Mouse (Mus musculus) 3T3-L1 (cell line): ENCODE measurements around the gene Usp46.
A peak's percentile ranks its signal among the peaks of the same experiment; 100 is the strongest.
"Not testable (repeated sequence)": the region's sequence is repeated elsewhere in the genome, so short reads cannot be mapped to it uniquely, and the experiment has no call there.

ENCODE experiments used
- DNase-seq: peaks from one replicate; pipeline ENCODE4 v3.0.0-alpha.2; 2015; ENCODE audit warnings: low read depth, low spot score

Usp46 gene

GRCm38 (mm10) chr5:74028221-74028620 lies 40.0 kb downstream of the Usp46 start:
- no peak for DNase-seq

- DNase-seq, result no peak
Observed at GRCm38 (mm10) chr5:74020506-74020905, 47.7 kb downstream of the Usp46 start.

GRCm38 (mm10) chr5:74018870-74019565 lies 49.2 kb downstream of the Usp46 start:
- DNase-seq, result no peak

- DNase-seq, result no peak
Observed at GRCm38 (mm10) chr5:74017488-74017887, 50.7 kb downstream of the Usp46 start.

- no peak for DNase-seq
Observed at GRCm38 (mm10) chr5:74011629-74012028, 56.6 kb downstream of the Usp46 start.

GRCm38 (mm10) chr5:74007492-74008070 lies 60.6 kb downstream of the Usp46 start:
- DNase-seq, result peak; percentile 36

- no peak for DNase-seq
Observed at GRCm38 (mm10) chr5:74005936-74006335, 62.3 kb downstream of the Usp46 start.

- no peak for DNase-seq
Observed at GRCm38 (mm10) chr5:74001743-74002142, 66.5 kb downstream of the Usp46 start.

- no peak for DNase-seq
Observed at GRCm38 (mm10) chr5:73998966-73999365, 69.3 kb downstream of the Usp46 start.

GRCm38 (mm10) chr5:73994850-73995249 lies 73.4 kb downstream of the Usp46 start:
- no peak for DNase-seq

GRCm38 (mm10) chr5:73993538-73993937 lies 74.7 kb downstream of the Usp46 start:
- peak; percentile 69 for DNase-seq

GRCm38 (mm10) chr5:73992321-73992720 lies 75.9 kb downstream of the Usp46 start:
- DNase-seq, result no peak

GRCm38 (mm10) chr5:73989532-73989931 lies 78.7 kb downstream of the Usp46 start:
- DNase-seq, result no peak

- DNase-seq, result no peak
Observed at GRCm38 (mm10) chr5:73987777-73988560, 80.3 kb downstream of the Usp46 start.

- peak; percentile 31 for DNase-seq
Observed at GRCm38 (mm10) chr5:73977426-73977825, 90.8 kb downstream of the Usp46 start.

- peak; percentile 26 for DNase-seq
Observed at GRCm38 (mm10) chr5:73971701-73972100, 96.5 kb downstream of the Usp46 start.

- no peak for DNase-seq
Observed at GRCm38 (mm10) chr5:73970024-73970628, 98.1 kb downstream of the Usp46 start.

- no peak for DNase-seq
Observed at GRCm38 (mm10) chr5:73969338-73969737, 98.9 kb downstream of the Usp46 start.

- DNase-seq, result no peak
Observed at GRCm38 (mm10) chr5:73959779-73960178, 108.5 kb downstream of the Usp46 start.

- not testable (repeated sequence) for DNase-seq
Observed at GRCm38 (mm10) chr5:73958614-73959013, 109.6 kb downstream of the Usp46 start.

- DNase-seq, result no peak
Observed at GRCm38 (mm10) chr5:73958096-73958495, 110.1 kb downstream of the Usp46 start.

GRCm38 (mm10) chr5:73955691-73956090 lies 112.5 kb downstream of the Usp46 start:
- DNase-seq, result no peak
